Mouse (Mus musculus) kidney, adult 8-10 months (tissue): ENCODE results near the gene Slc4a11.

Experiments
- DNase-seq, 2 experiments: peaks; one replicate each; pipeline ENCODE4 v3.0.0; 2022

Gene Slc4a11

DNA sequence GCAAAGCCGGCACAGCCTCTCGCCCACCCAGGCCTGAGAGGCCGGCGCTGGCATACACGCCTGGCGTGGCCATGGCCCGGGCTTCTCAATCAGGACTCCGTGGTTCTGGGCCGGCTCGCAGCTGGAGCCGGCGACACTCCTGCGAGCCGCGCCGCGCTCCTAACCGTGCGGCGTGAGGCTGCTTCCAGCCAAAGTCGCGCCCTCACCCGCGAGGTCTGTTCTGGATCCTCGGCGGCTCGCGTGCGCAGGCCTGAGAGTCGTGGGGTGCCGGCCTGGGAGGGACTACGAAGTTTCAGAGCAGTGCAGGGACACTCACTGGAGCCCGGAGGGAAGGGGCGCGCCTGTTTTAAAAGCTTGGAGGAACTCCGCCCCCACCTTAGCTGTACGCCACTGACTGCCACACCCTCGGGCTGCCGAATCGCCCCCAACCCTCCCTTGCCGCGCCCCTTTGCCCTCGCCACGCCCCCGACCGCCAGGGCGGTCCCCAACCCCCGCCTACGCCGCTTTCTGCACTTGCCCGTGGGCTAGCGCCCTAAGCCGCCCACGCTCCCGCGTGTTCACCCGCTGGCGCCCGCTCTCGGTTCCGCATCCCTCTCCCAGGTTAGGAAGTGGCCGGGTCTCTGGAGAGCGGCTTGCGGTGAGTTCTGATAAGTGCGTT, at the start of gene Slc4a11:
TSS of gene Slc4a11 (minus strand) at position 367 of the 658 bp plus-strand sequence.
- DNase-seq = peak; percentile 46 to 52

GRCm38 (mm10) chr2:130743576-130743975, 46.3 kb upstream of the Slc4a11 start:
- DNase-seq = no peak

- no peak for DNase-seq
These were observed 42.8 kb upstream of the Slc4a11 start for GRCm38 (mm10) chr2:130740096-130740495.

- DNase-seq = no peak
These were observed 40.7 kb upstream of the Slc4a11 start for GRCm38 (mm10) chr2:130738019-130738418.

- no peak for DNase-seq
These were observed 38.0 kb upstream of the Slc4a11 start for GRCm38 (mm10) chr2:130735281-130735680.

DNA sequence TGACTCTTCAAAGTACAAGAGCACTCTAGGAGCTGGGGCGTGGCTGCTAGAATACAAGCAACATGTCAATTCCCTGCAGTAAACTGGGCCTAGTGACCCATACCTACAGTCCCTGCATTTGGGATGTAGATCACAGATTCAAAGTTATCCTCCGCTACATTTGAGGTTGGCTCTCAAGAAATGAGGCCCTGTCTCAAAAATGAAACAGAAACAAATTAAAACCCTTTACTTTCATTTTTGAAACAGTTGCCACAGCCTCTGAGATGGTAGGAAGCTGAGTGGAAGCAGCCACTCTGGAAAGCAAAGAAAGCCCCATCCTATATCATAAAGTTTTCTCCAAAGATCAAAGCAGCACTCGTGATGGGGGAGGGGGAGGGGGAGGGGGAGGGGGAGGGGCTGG, 36.1 kb upstream of the Slc4a11 start:
- no peak for DNase-seq

DNA sequence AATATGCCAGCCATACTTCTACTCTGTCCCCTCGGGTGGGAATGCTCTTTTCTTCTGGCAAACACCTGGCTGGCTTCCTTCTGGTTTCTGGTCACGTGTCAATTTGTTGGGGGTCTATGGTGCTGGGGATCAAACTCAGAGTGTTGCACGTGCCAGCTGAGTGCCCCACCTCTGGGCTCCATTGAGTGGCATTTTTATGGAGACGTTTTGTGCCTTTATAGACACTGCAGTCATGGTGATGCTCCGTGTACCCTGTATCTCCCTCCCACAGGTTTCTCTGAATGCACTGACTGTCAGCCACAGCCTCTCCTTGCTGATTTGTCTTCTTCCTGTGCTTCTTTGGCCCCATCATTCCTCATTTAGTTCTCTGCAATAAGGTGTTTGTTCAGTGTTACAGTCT, 34.5 kb upstream of the Slc4a11 start:
- DNase-seq = no peak

GRCm38 (mm10) chr2:130730746-130731145, 33.4 kb upstream of the Slc4a11 start:
- no peak for DNase-seq

GRCm38 (mm10) chr2:130728906-130729585, 31.7 kb upstream of the Slc4a11 start:
- DNase-seq = no peak

DNA sequence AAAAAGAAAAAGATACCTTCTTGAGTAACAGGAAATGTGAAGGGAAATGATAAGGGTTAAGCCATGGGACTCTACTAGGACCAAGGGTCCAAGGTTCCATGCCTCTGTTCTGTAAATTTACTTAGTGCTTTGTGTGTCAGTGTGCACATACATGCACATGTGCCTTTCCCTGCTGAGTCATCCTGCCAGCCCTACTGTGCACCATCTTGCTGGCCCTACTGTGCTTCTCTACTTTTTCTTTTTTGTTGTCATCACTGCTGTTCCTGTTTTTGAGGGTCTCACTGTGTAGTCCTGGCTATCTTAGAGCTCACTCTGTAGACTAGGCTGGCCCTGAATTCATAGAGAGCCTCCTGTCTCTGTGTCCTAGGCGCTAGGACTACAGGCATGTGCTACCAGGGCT, 30.4 kb upstream of the Slc4a11 start:
- no peak for DNase-seq

GRCm38 (mm10) chr2:130724369-130724768, 27.1 kb upstream of the Slc4a11 start:
- no peak for DNase-seq

DNA sequence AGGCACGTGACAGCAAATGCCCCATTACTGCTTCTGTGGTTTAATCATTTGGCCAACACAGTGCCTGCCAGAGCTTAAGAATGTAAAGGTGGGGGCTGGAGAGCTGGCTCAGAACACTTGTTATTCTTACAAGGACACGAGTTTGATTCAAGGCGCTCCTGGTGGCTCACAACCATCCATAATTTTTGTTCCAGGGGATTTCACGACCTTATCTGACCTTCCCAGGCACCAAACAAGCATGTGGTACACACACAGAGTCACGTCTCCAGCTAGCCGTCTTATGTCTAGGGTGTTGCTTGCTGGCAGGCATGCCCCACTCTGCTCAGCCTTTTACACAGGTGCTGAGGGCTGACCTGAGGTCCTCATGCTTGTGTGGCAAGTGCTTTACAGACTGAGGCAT, 20.6 kb upstream of the Slc4a11 start:
- peak; percentile 19 to 55 for DNase-seq

GRCm38 (mm10) chr2:130707057-130707456, 9.7 kb upstream of the Slc4a11 start:
- DNase-seq = no peak

- no peak for DNase-seq
These were observed 9.3 kb upstream of the Slc4a11 start for GRCm38 (mm10) chr2:130706602-130707001.

- DNase-seq = no peak
These were observed 7.9 kb upstream of the Slc4a11 start for GRCm38 (mm10) chr2:130705178-130705577.

DNA sequence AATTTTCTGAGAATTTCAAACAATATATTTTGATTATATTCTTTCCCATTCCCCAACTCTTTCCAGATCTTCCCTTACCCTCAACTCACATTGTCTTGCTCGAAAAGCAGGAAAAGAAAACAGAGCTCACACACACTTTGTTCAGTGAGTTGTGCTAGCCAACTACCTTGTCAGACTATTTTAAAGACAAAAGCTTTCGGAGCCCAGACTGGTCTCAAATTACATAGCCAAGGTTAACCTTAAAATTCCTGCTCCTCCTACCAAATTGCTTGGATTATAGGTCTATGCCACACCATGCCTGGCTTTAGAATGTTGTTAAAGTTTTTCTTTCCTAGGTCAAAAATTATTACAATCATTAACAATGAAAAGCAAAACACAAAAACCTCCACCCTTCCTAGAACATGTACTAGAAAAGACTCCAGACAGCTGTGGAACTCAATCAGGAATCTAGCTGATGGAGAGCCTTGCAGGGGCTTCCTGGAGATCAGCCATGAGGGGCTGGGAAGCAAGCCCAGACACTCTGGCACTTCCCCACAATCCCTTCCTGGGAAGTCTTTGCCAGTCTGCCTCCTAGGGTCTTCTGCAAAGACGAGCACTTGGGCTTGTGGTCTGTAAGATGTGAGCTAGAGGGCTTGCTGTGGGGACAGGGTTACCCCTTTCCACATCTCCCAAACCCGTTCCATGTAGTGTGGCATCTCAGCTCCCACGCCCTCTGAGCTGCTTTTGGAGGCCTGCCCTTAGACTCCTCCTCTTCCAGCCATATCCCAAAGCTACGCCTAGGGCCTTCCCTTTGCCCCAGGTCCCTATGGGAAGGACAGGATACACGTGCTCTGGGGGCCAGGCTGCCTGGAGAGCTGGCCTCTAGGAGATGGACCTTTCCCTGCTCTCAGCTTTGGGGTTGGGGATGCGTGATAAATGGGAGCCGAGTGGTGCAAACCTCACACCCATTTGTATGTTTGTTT, 7.0 kb upstream of the Slc4a11 start:
- peak in 1 of 2 experiments; percentile 31 for DNase-seq

- no peak for DNase-seq
These were observed 525 bp upstream of the Slc4a11 start for GRCm38 (mm10) chr2:130697821-130698266.

GRCm38 (mm10) chr2:130696700-130697152, 593 bp downstream of the Slc4a11 start:
- no peak for DNase-seq

GRCm38 (mm10) chr2:130693563-130693962, 3.8 kb downstream of the Slc4a11 start:
- DNase-seq = no peak

- DNase-seq = no peak
These were observed 8.3 kb downstream of the Slc4a11 start for GRCm38 (mm10) chr2:130689011-130689410.

GRCm38 (mm10) chr2:130685426-130685825, 11.9 kb downstream of the Slc4a11 start:
- no peak for DNase-seq

- no peak for DNase-seq
These were observed 15.8 kb downstream of the Slc4a11 start for GRCm38 (mm10) chr2:130681531-130681930.

- no peak for DNase-seq
These were observed 17.4 kb downstream of the Slc4a11 start for GRCm38 (mm10) chr2:130679899-130680298.
